Mouse (Mus musculus) spleen, adult 2 months (tissue): ENCODE data around the gene Polr3e. TPM values are rescaled to one million over a fixed set of nuclear protein-coding genes. Genes with fewer than 3 reads are reported as not detected.
A peak's percentile ranks its signal among the peaks of the same experiment; 100 is the strongest.

Experiments
- DNase-seq, 2 experiments: peaks; one replicate each; pipeline versions ENCODE4 v3.0.0 to v3.0.0-alpha.2; 2012 to 2021; ENCODE audit warnings: low spot score in 2 of 2, low read depth in 1 of 2
- H3K27ac ChIP-seq: fragments of 200-500 bp; 2 replicates; pipeline ENCODE4 v1.5.1; 2012; ENCODE audit warnings: low read length, inconsistent platforms; ENCODE audit not compliant: insufficient read depth
- H3K27me3 ChIP-seq: fragments of 200-500 bp; 2 replicates; pipeline ENCODE4 v1.6.1; 2012; ENCODE audit warnings: mild to moderate bottlenecking, moderate library complexity, low read length, inconsistent platforms; ENCODE audit not compliant: control insufficient read depth, insufficient read depth
- H3K36me3 ChIP-seq: fragments of 200-500 bp; 2 replicates; pipeline ENCODE4 v1.6.1; 2012; ENCODE audit warnings: mild to moderate bottlenecking, low read length, inconsistent platforms; ENCODE audit not compliant: control insufficient read depth, insufficient read depth
- H3K4me1 ChIP-seq: fragments of 200-500 bp; 2 replicates; pipeline ENCODE4 v1.6.1; 2011; ENCODE audit warnings: inconsistent platforms; ENCODE audit not compliant: control insufficient read depth, insufficient read depth, insufficient read length
- H3K4me3 ChIP-seq: fragments of 200-500 bp; 2 replicates; pipeline ENCODE4 v1.5.1; 2011; ENCODE audit warnings: mild to moderate bottlenecking, inconsistent platforms; ENCODE audit not compliant: insufficient read depth, insufficient read length; ENCODE audit errors: extremely low read depth
- CTCF ChIP-seq: fragments of 200-500 bp; IDR thresholded peaks from 2 replicates; pipeline ENCODE4 v1.5.1; 2011; ENCODE audit warnings: mild to moderate bottlenecking, inconsistent platforms; ENCODE audit not compliant: insufficient read depth, insufficient read length, insufficient replicate concordance; ENCODE audit errors: extremely low read depth
- POLR2A ChIP-seq: fragments of 200-500 bp; IDR thresholded peaks from 2 replicates; pipeline ENCODE4 v1.6.1; 2011; ENCODE audit warnings: low read depth, low read length, inconsistent platforms
- WGBS: fragments of 180-500 bp; shearing (Covaris S2); methylation state at CpG from one replicate; pipeline ENCODE4 v1.1.7; 2018; 5-methylcytosine and 5-hydroxymethylcytosine counted together
- polyA plus RNA-seq: library from polyadenylated mRNA; depleted of rRNA; stranded (reverse); fragments of >200 nt; gene quantifications from 2 replicates; pipeline ENCODE4 v1.2.3, GENCODE M21; 2012

Polr3e gene
- polyA plus RNA-seq, 1 experiment = 14.2 TPM

- DNase-seq = no peak
- Histone ChIP-seq H3K36me3 (no peaks in the 10 kb centered on the region), H3K27ac (no peak overlapping the region), H3K27me3 (no peaks in the 10 kb centered on the region), H3K4me3 (no peak overlapping the region), H3K4me1 (no peaks in the 10 kb centered on the region)
- TF ChIP-seq CTCF (no peak), POLR2A (no peak)
- WGBS = 79% methylated on average over 3 of the region's 3 CpGs
Measured at GRCm38 (mm10) chr7:120974001-120974400, 56.5 kb downstream of the Polr3e start.

- DNase-seq = no peak
- Histone ChIP-seq H3K27me3 (no peaks in the 10 kb centered on the region), H3K36me3 (no peaks in the 10 kb centered on the region), H3K4me3 (no peak overlapping the region), H3K4me1 (peaks cover 3% of the 10 kb centered on the region), H3K27ac (no peak overlapping the region)
- no peak for TF ChIP-seq CTCF
- TF ChIP-seq POLR2A = no peak
- 64% methylated on average over 7 of the region's 7 CpGs for WGBS
Measured at GRCm38 (mm10) chr7:120977063-120977462, 59.5 kb downstream of the Polr3e start.

- H3K36me3 ChIP-seq = no peaks in the 10 kb centered on the region
- 0 out of 2 replicates have a peak, but pooled peaks cover 2% of the 10 kb centered on the region for H3K27me3 ChIP-seq
- TF ChIP-seq POLR2A (no peak), CTCF (no peak)
- H3K4me3 ChIP-seq = no peak overlapping the region
- WGBS = 84% methylated on average over 4 of the region's 4 CpGs
- peaks cover 6% of the 10 kb centered on the region for H3K4me1 ChIP-seq
- DNase-seq = no peak
- no peak overlapping the region for H3K27ac ChIP-seq
Measured at GRCm38 (mm10) chr7:120980041-120980440, 62.5 kb downstream of the Polr3e start.

- Histone ChIP-seq H3K27ac (no peak overlapping the region), H3K36me3 (no peaks in the 10 kb centered on the region), H3K4me3 (peak overlapping the region; percentile 67), H3K27me3 (peaks cover 2% of the 10 kb centered on the region; the same call in 1 of the 2 replicates), H3K4me1 (peaks cover 6% of the 10 kb centered on the region)
- no peak for TF ChIP-seq POLR2A
- no peak for TF ChIP-seq CTCF
- WGBS = 11% methylated on average over 39 of the region's 39 CpGs
- DNase-seq = peak; percentile 3 to 44
Measured at GRCm38 (mm10) chr7:120980931-120981924, 63.7 kb downstream of the Polr3e start.

- TF ChIP-seq CTCF (no peak), POLR2A (no peak; the same call in 1 of the 2 replicates)
- WGBS = under 1% methylated on average over 46 of the region's 46 CpGs
- peaks cover 6% of the 10 kb centered on the region for H3K4me1 ChIP-seq
- H3K27ac ChIP-seq = peak within 1 kb of the TSS; percentile 59
- no peaks in the 10 kb centered on the region for H3K36me3 ChIP-seq
- DNase-seq = peak; percentile 92 to 94
- H3K27me3 ChIP-seq = peaks cover 2% of the 10 kb centered on the region; the same call in 1 of the 2 replicates
- peak within 1 kb of the TSS; percentile 67 for H3K4me3 ChIP-seq
Measured at GRCm38 (mm10) chr7:120982200-120982841, 64.8 kb downstream of the Polr3e start, which contains the start of the genes Cdr2 and Mfsd13b. Cdr2 (minus strand) TSS chr7:120982312. Mfsd13b (plus strand) TSS chr7:120982509.

GRCm38 (mm10) chr7:120982968-120983367, 65.4 kb downstream of the Polr3e start:
- peaks cover 6% of the 10 kb centered on the region for H3K4me1 ChIP-seq
- no peak for DNase-seq
- H3K27me3 ChIP-seq = peaks cover 2% of the 10 kb centered on the region; the same call in 1 of the 2 replicates
- no peak overlapping the region for H3K27ac ChIP-seq
- H3K4me3 ChIP-seq = peak overlapping the region; percentile 67
- H3K36me3 ChIP-seq = no peaks in the 10 kb centered on the region
- 18% methylated on average over 7 of the region's 7 CpGs for WGBS
- TF ChIP-seq CTCF (no peak), POLR2A (no peak)
